Mouse (Mus musculus): ENCODE data around the gene Camta2. TPM values are rescaled to one million over a fixed set of nuclear protein-coding genes. Genes with fewer than 3 reads are reported as not detected.

Camta2 gene
- total RNA-seq, 2 experiments from 2014 or later: 217 to 224 TPM

- DNase-seq (ENCODE audit: low spot score in 2 of 2): no peak
Measured at GRCm38 (mm10) chr11:70697376-70697775, 9.5 kb upstream of the Camta2 start.

GRCm38 (mm10) chr11:70693504-70693903, 5.6 kb upstream of the Camta2 start:
- no peak for DNase-seq (ENCODE audit: low spot score in 2 of 2)

GRCm38 (mm10) chr11:70689578-70689977, 1.7 kb upstream of the Camta2 start:
- no peak for DNase-seq (ENCODE audit: low spot score in 2 of 2)

GRCm38 (mm10) chr11:70688372-70688771, 467 bp upstream of the Camta2 start:
- DNase-seq (ENCODE audit: low spot score in 2 of 2): no peak

GRCm38 (mm10) chr11:70686901-70687566, 871 bp downstream of the Camta2 start:
- DNase-seq (ENCODE audit: low spot score in 2 of 2): peak; percentile 71 to 82

GRCm38 (mm10) chr11:70683640-70684039, 4.3 kb downstream of the Camta2 start:
- DNase-seq (ENCODE audit: low spot score in 2 of 2): no peak

DNA sequence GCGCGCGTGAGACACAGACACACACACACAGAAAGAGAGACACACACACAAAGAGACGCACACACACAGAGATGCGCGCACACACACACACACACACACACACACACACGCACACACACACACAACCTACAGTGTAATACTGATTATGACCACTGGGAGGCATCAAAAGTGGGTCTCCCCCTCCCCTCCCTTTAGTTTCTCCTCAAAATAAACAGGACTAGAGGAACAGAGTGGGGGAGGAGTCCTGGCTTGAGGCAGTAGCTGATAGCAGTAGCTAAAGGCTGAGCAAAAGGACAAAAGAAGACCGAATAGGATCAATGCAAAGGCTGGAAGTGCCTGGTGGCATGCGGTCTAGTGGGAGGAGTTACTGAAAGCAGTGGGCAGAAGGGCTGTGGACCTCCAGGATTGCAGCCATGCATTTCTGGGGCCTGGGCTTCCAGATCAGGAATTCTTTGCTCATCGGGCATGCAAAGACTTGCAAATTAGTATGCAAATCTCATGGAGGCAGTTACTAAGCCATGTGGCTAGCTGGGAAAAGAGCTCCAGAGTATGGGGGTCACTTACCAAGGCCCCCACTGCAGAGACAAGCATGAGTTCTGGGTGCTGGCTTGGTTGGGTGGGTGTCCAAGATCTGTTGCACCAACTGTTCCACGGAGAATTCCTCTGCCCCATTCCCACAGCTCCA, 5.9 kb downstream of the Camta2 start:
- no peak for DNase-seq (ENCODE audit: low spot score in 2 of 2)

- no peak for DNase-seq (ENCODE audit: low spot score in 2 of 2)
Measured at GRCm38 (mm10) chr11:70681170-70681569, 6.7 kb downstream of the Camta2 start.

DNA sequence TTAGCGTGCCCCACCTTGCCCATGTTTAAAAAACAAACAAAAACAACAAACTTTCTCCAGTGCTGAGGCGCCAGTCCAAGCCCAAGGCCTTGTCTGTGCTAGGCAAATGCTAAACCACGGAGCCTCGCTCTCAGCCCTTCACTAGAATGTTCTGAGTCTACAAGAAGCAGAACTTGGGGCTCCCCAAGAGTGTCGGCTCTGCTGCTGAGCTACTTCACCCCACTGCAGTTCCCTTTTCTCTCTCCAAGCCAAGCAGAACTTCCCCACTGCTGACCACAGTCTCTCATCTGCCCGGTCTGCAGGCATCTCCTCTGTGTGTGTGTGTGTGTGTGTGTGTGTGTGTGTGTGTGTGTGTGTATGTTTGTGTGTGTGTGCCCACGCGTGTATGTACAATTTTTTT, 8.0 kb downstream of the Camta2 start:
- DNase-seq (ENCODE audit: low spot score in 2 of 2): no peak

- no peak for DNase-seq (ENCODE audit: low spot score in 2 of 2)
Measured at GRCm38 (mm10) chr11:70679361-70679760, 8.5 kb downstream of the Camta2 start.

DNA sequence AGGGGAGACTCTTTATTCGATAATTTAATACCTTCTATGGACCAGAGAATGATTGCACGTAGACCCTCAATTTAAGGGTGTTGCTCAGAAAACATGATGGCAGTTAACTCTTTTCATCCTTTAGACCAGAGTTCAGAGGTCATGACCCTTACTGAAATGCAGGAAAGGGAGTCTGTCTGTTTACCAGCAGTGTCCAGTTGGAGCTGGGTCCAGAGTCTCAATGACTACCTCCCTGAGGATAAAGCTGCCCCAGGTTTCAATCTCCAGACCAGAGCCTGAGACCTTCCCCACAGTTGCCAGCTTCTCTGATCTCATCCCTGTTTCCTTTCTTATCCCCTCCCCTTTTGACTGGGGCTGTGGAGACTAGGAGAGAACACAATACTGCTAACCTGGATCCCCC, 9.3 kb downstream of the Camta2 start:
- DNase-seq (ENCODE audit: low spot score in 2 of 2): no peak

DNA sequence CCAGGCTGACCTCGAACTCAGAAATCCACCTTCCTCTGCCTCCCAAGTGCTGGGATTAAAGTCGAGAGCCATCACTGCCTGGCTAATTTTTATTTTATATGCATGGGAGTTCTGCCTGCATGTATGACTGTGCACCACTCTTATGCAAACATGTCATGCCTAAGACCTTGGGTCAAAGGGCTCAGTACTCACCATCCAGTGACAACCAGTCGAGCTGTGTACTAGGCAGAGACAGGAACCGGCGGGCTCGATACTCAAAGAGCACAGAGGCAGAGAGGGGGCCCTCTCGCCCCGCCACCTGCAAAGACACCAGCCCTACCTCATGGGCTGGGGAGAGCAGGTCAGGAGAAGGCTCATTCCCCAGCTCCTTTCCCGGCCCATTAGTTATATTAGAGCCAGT, 9.8 kb downstream of the Camta2 start:
- no peak for DNase-seq (ENCODE audit: low spot score in 2 of 2)

DNA sequence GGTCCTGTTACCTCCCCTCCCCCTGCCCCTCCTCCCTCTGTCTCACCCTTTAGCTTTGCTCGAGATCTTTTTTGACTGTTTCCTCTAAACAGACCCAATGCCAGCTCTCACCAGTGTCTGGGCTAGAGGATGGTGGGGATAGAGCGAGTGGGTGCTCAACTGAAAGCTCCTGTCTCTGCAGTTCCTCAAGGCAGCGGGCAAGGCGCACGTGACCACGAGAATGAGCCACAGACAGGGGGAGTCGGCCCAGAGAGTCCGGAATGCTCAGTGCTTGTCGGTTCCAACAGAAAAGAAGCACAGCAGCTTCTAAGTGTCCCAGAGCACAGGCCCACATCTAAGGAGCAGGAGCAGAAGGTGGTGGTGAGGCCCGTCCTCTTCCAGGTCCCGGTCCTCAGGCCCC, 13.4 kb downstream of the Camta2 start:
- DNase-seq (ENCODE audit: low spot score in 2 of 2): no peak

- no peak for DNase-seq (ENCODE audit: low spot score in 2 of 2)
Measured at GRCm38 (mm10) chr11:70674014-70674413, 13.9 kb downstream of the Camta2 start.

DNA sequence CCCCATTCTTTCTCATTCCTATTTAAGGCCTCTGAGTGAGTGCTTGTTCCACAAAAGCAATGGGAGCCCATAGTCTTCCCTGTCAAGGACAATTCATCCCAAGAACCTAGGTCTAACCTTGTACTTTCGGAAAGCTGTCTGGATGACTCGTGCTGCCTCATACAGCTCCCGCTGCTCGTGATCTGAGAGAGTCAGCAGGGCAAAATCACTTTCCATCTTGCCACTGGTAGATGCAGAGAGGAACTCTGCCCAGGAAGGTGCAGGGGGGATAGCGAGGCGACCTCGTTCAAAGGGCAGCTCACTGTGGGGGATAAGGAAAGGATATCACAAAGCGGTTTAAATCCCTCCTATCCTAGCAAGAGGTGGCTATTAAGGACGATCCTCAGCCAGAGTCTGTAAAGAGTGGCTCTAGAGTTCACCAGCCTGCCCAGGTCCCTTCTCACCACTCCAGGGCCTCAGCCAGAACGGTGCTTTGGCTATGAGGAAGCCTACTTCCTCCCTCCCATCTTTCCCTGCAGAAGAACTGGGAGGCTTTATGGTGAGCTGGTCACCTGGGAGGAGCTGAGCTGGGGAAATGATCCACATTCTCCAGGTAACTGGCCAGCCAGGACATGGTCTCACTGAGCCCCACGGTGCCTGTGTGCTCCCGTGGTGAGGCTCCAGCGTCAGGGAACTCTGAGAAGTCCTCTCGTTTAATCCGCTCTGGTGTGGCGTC, 16.4 kb downstream of the Camta2 start:
- no peak for DNase-seq (ENCODE audit: low spot score in 2 of 2)

- peak in 1 of 2 experiments; percentile 20 for DNase-seq (ENCODE audit: low spot score in 2 of 2)
Measured at GRCm38 (mm10) chr11:70670483-70670882, 17.4 kb downstream of the Camta2 start.

DNA sequence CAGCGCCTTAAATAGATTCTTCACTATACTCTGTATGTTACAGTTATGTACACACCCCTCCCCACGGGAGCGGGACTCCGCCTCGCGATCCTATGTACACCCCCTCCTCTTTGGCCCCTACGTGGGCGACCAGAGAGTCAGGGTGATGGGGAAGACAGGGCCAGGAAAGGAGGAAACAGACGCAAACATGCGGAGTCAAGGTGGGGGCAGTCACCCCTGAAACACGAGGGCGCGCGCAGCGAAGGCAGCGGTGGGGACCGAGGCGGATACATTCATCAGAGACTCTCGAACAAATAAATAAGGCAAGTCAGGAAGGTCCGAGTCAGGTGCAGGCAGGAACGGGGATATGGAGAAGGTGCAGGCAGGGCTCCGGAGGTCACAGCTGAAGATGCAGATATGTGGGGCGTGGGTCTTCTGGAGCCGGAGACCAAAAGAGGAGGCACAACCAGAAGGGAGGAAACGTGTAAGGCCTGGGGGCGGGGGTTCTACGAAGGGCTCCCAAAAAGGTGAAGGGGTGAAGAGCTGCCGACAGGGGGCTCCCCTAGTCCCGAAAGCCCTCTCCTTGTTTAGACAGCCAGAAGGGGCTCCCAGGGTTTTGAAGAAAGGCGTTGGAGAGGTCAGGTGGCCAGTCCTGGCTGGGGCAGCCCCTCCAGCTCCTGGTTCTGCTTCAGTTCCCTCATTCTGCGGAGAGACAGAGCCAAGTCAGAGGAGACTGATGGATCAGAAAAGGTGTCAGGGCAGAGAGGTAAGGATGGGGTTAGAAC, 18.1 kb downstream of the Camta2 start:
- DNase-seq (ENCODE audit: low spot score in 2 of 2): peak; percentile 41 to 48

- peak; percentile 95 to 98 for DNase-seq (ENCODE audit: low spot score in 2 of 2)
Measured at GRCm38 (mm10) chr11:70668771-70669505, 19.0 kb downstream of the Camta2 start, which contains the start of gene Spag7. Gene Spag7 (minus strand): TSS chr11:70669416.

DNA sequence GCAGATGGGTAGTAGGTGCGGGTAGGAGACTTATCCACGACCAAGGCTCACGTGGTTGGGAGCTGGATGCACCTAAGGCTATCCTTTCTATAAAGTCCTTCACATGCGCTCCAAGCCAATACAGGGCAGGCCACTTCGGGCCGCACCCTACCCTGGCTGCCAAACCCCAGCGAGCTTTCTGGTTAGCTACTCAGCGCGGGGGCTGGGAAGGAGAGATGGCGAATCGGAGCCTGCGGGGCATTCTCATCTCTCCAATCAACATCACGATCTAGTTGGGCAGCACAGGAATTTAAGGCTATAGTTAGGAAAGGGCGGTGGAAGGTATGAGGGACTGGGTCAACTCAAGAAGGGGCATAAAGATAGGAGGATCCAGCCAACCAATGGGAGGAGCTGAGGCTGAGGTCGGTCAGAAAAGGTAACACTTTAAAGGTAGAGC, 19.6 kb downstream of the Camta2 start:
- peak; percentile 65 to 84 for DNase-seq (ENCODE audit: low spot score in 2 of 2)

DNA sequence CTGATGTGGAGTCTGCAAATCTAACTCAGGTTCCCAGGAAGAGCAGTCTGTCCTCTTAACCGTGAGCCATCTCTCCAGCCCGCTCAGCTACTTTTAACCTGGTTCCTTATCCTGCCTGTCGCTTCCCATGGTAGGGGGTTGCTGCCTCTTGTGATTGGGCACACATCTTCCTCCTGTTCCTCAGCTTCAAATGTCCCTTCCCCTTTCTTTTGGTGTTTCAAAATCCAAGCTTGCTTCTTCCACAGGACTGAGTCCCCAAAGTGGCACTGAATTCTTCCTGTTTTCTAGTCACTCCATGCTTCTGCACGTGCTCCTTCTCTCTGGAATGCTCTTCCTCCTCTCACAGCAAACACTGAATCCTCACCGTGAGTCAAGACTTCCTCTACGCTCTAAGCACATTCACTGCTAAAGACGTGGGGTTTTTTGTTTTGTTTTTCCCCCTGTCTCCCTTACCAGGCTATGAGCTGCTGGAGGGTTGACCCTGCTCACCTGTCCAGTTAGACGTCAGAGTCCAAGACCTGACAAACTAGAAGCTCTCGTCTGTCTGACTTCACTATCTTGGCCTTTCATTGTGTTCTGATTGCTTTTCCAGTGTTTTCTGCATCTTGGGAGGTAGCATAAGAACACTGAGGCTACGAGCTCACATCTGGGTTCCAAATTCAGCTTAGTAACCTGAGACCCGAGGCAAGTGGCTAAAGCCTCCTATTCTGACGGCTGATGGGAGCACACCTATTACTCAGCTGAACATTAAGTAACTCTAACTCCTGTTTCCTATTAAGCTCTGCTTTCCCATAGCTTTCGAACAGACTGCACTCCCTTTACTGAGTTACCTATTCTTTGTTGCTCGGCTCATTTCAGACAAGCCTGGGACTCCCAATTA, 20.4 kb downstream of the Camta2 start:
- DNase-seq (ENCODE audit: low spot score in 2 of 2): no peak
